Mouse (Mus musculus): ENCODE measurements around the gene Vkorc1l1.

- TF ChIP-seq CTCF (IDR thresholded peaks at IDR 0.05; ENCODE audit: insufficient read depth, low read depth, low read length): no peak
- TF ChIP-seq POLR2A (IDR thresholded peaks at IDR 0.05; ENCODE audit: insufficient read depth, low read depth, low read length): no peak
Observed at GRCm38 (mm10) chr5:130008034-130008590, 66.3 kb downstream of the Vkorc1l1 start.

Data from olfactory bulb, adult 2 months (tissue).